Mouse (Mus musculus): ENCODE measurements around the gene Gpat2.

Gene Gpat2

GRCm38 (mm10) chr2:127444055-127444789 is 19.2 kb downstream of the Gpat2 start, which contains the start of gene Fahd2a:
Fahd2a (minus strand) TSS chr2:127444565.
- peak; percentile 93 for DNase-seq

DNA sequence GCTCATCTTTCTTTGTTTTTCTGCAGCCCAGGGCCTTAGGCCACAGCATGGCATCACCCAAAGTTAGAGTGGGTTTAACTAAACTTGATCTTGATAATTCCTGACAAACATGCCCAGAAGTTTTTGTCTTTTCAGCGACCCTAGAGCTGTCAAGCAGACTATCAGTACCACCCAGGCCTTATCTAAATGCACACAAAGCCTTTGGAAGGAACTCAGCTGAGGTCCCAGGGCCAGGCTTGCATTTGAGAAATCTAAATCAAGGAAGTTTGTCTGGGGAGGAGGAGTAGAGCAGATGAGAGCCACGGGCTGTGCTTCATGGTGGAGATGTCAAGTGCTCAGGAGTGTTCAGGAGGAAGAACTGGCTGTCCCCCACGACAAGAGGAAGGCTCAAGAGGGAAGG is 21.8 kb downstream of the Gpat2 start:
- no peak for DNase-seq

- peak; percentile 82 for DNase-seq
Observed at GRCm38 (mm10) chr2:127449691-127450090, 24.7 kb downstream of the Gpat2 start.

- peak; percentile 60 for DNase-seq
Observed at GRCm38 (mm10) chr2:127451748-127452147, 26.7 kb downstream of the Gpat2 start.

GRCm38 (mm10) chr2:127453141-127453540 is 28.1 kb downstream of the Gpat2 start:
- peak; percentile 72 for DNase-seq

DNA sequence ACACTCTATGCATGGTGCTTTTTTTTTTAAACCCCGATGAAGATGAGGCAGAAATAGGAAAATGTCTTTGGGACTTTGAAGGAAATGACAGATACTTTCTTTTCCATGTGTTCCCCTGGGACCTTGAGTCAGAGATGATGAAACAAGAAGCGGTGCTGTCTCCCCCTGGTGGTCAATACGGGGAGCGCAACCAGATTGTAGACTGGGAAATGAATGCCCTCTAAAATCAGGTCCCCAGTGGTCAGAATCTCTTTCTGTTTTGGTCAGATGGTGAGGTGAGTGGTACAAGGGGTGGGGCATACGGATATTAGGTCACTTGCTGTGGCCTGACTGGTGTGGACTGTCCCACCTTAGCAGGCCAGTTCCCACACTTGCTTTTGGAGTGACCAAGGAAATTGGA is 28.8 kb downstream of the Gpat2 start:
- DNase-seq: peak; percentile 90

GRCm38 (mm10) chr2:127459341-127459740 is 34.3 kb downstream of the Gpat2 start:
- no peak for DNase-seq

- DNase-seq: no peak
Observed at GRCm38 (mm10) chr2:127461351-127461750, 36.4 kb downstream of the Gpat2 start.

DNA sequence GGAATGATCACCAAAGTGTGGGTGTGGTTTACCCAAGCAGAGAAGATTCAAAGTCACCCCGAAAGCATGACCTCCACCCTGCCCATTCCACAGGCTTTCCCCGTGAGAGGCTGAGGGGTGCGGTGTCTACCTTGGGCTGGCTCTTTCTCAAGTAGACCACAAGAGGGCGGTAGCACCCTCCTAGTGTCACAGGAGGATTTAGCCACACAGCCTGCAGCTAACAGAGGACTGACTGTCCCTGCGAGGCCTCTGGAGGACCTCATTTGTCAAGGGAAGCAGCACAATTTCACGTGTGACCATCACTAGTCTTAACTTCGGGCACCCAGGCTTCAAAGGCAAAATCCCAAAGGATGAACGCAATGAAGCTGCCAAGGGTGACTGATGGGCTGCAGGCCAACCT is 37.3 kb downstream of the Gpat2 start:
- DNase-seq: peak; percentile 66

GRCm38 (mm10) chr2:127470183-127470582 is 45.2 kb downstream of the Gpat2 start:
- no peak for DNase-seq

DNA sequence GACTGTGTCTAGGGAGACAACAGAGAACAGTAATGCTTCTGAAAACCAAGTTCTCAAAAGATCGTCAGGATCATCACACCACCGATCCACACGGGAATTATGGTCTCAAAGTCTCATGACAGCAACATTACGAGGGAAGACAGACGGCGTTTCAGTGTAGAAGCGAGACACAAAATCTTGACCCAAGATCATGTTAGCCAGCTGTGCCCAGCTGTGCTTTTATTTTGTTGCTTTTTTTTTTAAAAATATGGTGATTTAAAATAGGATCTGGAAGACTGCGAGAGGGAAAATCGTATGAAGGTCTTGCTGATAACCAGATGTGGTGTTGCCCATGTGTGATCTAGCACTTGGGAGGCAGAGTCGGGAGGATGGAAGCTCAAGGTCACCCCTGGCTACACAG is 45.7 kb downstream of the Gpat2 start:
- no peak for DNase-seq

DNA sequence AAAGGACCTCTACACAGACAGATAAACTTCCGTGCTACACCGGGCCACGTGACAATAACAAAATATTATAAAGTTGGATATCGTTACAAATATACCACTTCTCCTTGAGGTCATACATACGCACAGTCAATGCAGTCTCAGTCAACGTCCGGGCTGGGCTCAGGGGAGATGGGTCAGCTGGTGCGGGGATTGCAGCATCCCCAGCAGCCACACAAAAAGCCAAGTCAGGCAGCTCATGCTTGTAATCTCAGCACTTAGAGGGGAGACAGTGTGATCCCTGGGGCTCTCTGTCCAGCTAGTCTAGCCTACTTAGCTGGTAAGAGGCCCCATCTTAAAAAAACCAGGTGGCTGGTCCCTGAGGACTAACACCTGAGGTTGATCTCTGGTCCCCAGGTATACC is 46.3 kb downstream of the Gpat2 start:
- no peak for DNase-seq

DNA sequence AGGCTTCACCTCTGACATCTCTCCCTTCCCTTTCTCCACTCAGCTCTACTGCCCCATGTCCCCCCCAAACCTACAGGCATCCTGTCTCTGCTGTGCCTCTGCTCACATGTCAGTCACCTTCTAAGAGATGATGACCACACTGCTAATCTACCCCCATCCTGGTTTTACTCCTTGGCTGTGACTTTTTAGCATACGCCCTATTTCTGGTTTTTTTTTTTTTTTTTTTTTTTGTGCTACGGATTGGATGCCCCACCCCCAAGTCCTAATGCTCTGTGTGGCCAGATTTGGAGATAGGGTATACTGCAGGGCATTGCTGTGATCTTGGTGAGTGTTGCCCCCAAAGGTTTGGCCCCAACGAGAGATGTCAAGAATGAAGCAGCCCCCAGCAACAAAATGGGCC is 47.3 kb downstream of the Gpat2 start:
- DNase-seq: no peak

- no peak for DNase-seq
Observed at GRCm38 (mm10) chr2:127479210-127479609, 54.2 kb downstream of the Gpat2 start.

DNA sequence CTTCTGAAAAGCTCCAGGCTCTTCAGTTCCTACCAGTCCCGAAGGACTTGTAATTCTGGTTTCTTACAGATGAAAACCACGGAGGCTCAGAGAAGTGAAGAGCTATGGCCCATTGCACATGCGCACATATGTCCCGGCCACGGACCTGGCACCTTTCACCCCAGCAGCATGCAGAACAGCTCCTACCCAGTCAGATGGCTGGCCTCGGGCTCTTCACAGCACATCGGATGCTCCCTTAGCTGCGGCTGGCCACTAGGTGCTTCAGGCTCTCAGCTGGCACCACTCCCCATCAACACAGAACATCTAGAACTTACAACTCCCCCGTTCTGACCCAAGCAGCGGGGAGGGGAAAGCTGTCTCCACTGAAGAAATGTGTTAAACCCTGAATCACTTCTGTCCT is 54.8 kb downstream of the Gpat2 start:
- DNase-seq: no peak

- DNase-seq: no peak
Observed at GRCm38 (mm10) chr2:127481841-127482532, 57.0 kb downstream of the Gpat2 start.

DNA sequence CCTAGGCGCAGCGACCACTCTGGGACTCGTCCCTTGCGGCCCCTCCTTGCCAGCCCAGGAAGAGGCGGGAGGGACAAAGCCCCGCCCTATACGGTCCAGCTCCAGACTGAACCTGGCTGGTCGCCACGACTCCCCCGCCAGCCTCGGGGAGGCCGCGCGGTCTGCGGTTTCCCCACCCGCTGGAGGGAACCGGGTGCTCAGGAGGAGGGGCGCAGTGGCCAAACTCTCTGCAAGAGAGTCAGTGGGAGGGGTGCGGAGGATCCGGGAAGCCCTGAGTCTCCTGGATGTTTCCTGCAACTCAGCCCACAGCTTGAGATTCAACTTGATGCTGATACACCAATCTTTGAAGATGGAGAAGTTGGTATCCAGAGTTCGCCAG is 57.5 kb downstream of the Gpat2 start:
- peak; percentile 58 for DNase-seq

DNA sequence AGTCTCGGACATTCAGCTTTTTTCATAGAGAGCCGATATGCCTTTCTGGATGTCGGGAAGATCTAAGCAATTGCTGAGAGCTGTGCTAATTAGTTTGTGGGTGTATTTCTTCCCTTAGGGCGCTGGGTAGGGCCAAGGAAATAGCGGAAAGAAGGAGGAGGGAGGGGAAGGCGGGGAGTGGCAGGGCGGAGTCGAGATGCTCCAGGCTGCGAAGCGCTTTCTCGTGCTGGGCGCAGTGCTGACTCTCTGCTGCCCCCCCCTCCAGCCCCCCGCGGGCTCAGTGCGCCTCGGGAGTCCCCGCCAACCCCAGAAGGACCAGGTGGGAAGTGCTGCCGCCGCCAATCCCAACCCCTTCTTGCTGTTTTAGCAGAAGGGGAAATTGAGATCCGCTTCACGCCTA is 58.0 kb downstream of the Gpat2 start:
- DNase-seq: no peak

GRCm38 (mm10) chr2:127484476-127485170 is 59.6 kb downstream of the Gpat2 start:
- peak; percentile 84 for DNase-seq

Measured in kidney, adult 9 months (tissue).